Mouse (Mus musculus): ENCODE measurements around the gene Anp32e. TPM values are rescaled to one million over a fixed set of nuclear protein-coding genes. Genes with fewer than 3 reads are reported as not detected.
"Not testable (repeated sequence)": the region's sequence is repeated elsewhere in the genome, so short reads cannot be mapped to it uniquely, and the experiment has no call there.

Gene Anp32e
- total and polyA plus RNA-seq, 3 experiments = 7.4 to 98.6 (median 81.0) TPM

- no peak for DNase-seq
These were observed 13.7 kb downstream of the Anp32e start for GRCm38 (mm10) chr3:95942749-95943148.

- no peak for DNase-seq
These were observed 14.2 kb downstream of the Anp32e start for GRCm38 (mm10) chr3:95943226-95943625.

- DNase-seq = no peak
These were observed 15.7 kb downstream of the Anp32e start for GRCm38 (mm10) chr3:95944742-95945141.

GRCm38 (mm10) chr3:95945731-95946240 is 16.7 kb downstream of the Anp32e start:
- DNase-seq = peak; percentile 27

- no peak for DNase-seq
These were observed 19.3 kb downstream of the Anp32e start for GRCm38 (mm10) chr3:95948325-95948724.

- DNase-seq = peak; percentile 92
These were observed 21.9 kb downstream of the Anp32e start for GRCm38 (mm10) chr3:95950763-95951551.

GRCm38 (mm10) chr3:95951566-95951965 is 22.5 kb downstream of the Anp32e start:
- DNase-seq = not testable (repeated sequence)

GRCm38 (mm10) chr3:95953023-95953422 is 24.0 kb downstream of the Anp32e start:
- no peak for DNase-seq

- DNase-seq = no peak
These were observed 24.5 kb downstream of the Anp32e start for GRCm38 (mm10) chr3:95953522-95953921.

GRCm38 (mm10) chr3:95954648-95955173 is 25.7 kb downstream of the Anp32e start:
- not testable (repeated sequence) for DNase-seq

- no peak for DNase-seq
These were observed 26.3 kb downstream of the Anp32e start for GRCm38 (mm10) chr3:95955318-95955717.

- DNase-seq = no peak
These were observed 28.5 kb downstream of the Anp32e start for GRCm38 (mm10) chr3:95957359-95958148.

GRCm38 (mm10) chr3:95959082-95959481 is 30.0 kb downstream of the Anp32e start:
- DNase-seq = no peak

GRCm38 (mm10) chr3:95959807-95960206 is 30.8 kb downstream of the Anp32e start:
- DNase-seq = no peak

GRCm38 (mm10) chr3:95962182-95962581 is 33.1 kb downstream of the Anp32e start:
- DNase-seq = not testable (repeated sequence)

GRCm38 (mm10) chr3:95963230-95963629 is 34.2 kb downstream of the Anp32e start:
- DNase-seq = no peak

- no peak for DNase-seq
These were observed 34.6 kb downstream of the Anp32e start for GRCm38 (mm10) chr3:95963681-95964080.

GRCm38 (mm10) chr3:95965518-95966451 is 36.7 kb downstream of the Anp32e start:
- no peak for DNase-seq

- DNase-seq = no peak
These were observed 40.2 kb downstream of the Anp32e start for GRCm38 (mm10) chr3:95969277-95969676.

- not testable (repeated sequence) for DNase-seq
These were observed 41.6 kb downstream of the Anp32e start for GRCm38 (mm10) chr3:95970661-95971060.

- no peak for DNase-seq
These were observed 43.3 kb downstream of the Anp32e start for GRCm38 (mm10) chr3:95972251-95972872.

Data from adrenal gland, adult 2 months (tissue).